Mouse (Mus musculus): Measurements from ENCODE around the gene Pard3. TPM values are rescaled to one million over a fixed set of nuclear protein-coding genes. Genes with fewer than 3 reads are reported as not detected.

Pard3 gene
- total RNA-seq, 2 experiments from 2014 or later, result 26.1 to 28.1 TPM

GRCm38 (mm10) chr8:127338183-127338582 is 274.5 kb downstream of the Pard3 start:
- no peak for TF ChIP-seq CTCF (conservative IDR thresholded peaks at IDR 0.05)
- DNase-seq (ENCODE audit: low spot score in 2 of 2), result no peak
- Histone ChIP-seq H3K27ac (no peak overlapping the region), H3K4me3 (no peak overlapping the region)

GRCm38 (mm10) chr8:127341046-127341445 is 277.4 kb downstream of the Pard3 start:
- Histone ChIP-seq H3K4me3 (no peak overlapping the region), H3K27ac (no peak overlapping the region)
- TF ChIP-seq CTCF (conservative IDR thresholded peaks at IDR 0.05), result no peak
- DNase-seq (ENCODE audit: low spot score in 2 of 2), result no peak

- no peak for TF ChIP-seq CTCF (conservative IDR thresholded peaks at IDR 0.05)
- no peak overlapping the region for H3K4me3 ChIP-seq
- no peak for DNase-seq (ENCODE audit: low spot score in 2 of 2)
- H3K27ac ChIP-seq, result no peak overlapping the region
These were observed 279.4 kb downstream of the Pard3 start for GRCm38 (mm10) chr8:127343115-127343514.

- H3K27ac ChIP-seq, result no peak overlapping the region
- no peak for TF ChIP-seq CTCF (conservative IDR thresholded peaks at IDR 0.05)
- H3K4me3 ChIP-seq, result no peak overlapping the region
- no peak for DNase-seq (ENCODE audit: low spot score in 2 of 2)
These were observed 280.7 kb downstream of the Pard3 start for GRCm38 (mm10) chr8:127344421-127344820.

- no peak for TF ChIP-seq CTCF (conservative IDR thresholded peaks at IDR 0.05)
- no peak overlapping the region for H3K4me3 ChIP-seq
- H3K27ac ChIP-seq, result no peak overlapping the region
- no peak for DNase-seq (ENCODE audit: low spot score in 2 of 2)
These were observed 282.3 kb downstream of the Pard3 start for GRCm38 (mm10) chr8:127345912-127346423.

- TF ChIP-seq CTCF (conservative IDR thresholded peaks at IDR 0.05), result no peak
- no peak for DNase-seq (ENCODE audit: low spot score in 2 of 2)
- H3K27ac ChIP-seq, result no peak overlapping the region
- H3K4me3 ChIP-seq, result no peak overlapping the region
These were observed 284.3 kb downstream of the Pard3 start for GRCm38 (mm10) chr8:127347890-127348495.

- peak overlapping the region; percentile 58 for H3K27ac ChIP-seq
- DNase-seq (ENCODE audit: low spot score in 2 of 2), result peak in 1 of 2 experiments; percentile 13
- no peak for TF ChIP-seq CTCF (conservative IDR thresholded peaks at IDR 0.05)
- H3K4me3 ChIP-seq, result no peak overlapping the region
These were observed 298.1 kb downstream of the Pard3 start for GRCm38 (mm10) chr8:127361796-127362195.

GRCm38 (mm10) chr8:127368347-127368746 is 304.7 kb downstream of the Pard3 start:
- Histone ChIP-seq H3K27ac (no peak overlapping the region), H3K4me3 (no peak overlapping the region)
- no peak for TF ChIP-seq CTCF (conservative IDR thresholded peaks at IDR 0.05)
- no peak for DNase-seq (ENCODE audit: low spot score in 2 of 2)

- Histone ChIP-seq H3K27ac (no peak overlapping the region), H3K4me3 (no peak overlapping the region)
- no peak for DNase-seq (ENCODE audit: low spot score in 2 of 2)
- no peak for TF ChIP-seq CTCF (conservative IDR thresholded peaks at IDR 0.05)
These were observed 307.7 kb downstream of the Pard3 start for GRCm38 (mm10) chr8:127371326-127371949.

GRCm38 (mm10) chr8:127377775-127378174 is 314.1 kb downstream of the Pard3 start:
- TF ChIP-seq CTCF (conservative IDR thresholded peaks at IDR 0.05), result no peak
- DNase-seq (ENCODE audit: low spot score in 2 of 2), result no peak
- Histone ChIP-seq H3K27ac (no peak overlapping the region), H3K4me3 (no peak overlapping the region)

- no peak for TF ChIP-seq CTCF (conservative IDR thresholded peaks at IDR 0.05)
- Histone ChIP-seq H3K27ac (peak overlapping the region; percentile 75), H3K4me3 (no peak overlapping the region)
- DNase-seq (ENCODE audit: low spot score in 2 of 2), result peak; percentile 37 to 53
These were observed 315.5 kb downstream of the Pard3 start for GRCm38 (mm10) chr8:127378994-127379858.

GRCm38 (mm10) chr8:127381259-127381658 is 317.6 kb downstream of the Pard3 start:
- no peak overlapping the region for H3K4me3 ChIP-seq
- DNase-seq (ENCODE audit: low spot score in 2 of 2), result no peak
- TF ChIP-seq CTCF (conservative IDR thresholded peaks at IDR 0.05), result no peak
- H3K27ac ChIP-seq, result no peak overlapping the region

- H3K4me3 ChIP-seq, result no peak overlapping the region
- no peak for TF ChIP-seq CTCF (conservative IDR thresholded peaks at IDR 0.05)
- no peak overlapping the region for H3K27ac ChIP-seq
- no peak for DNase-seq (ENCODE audit: low spot score in 2 of 2)
These were observed 329.0 kb downstream of the Pard3 start for GRCm38 (mm10) chr8:127392700-127393099.
